Mouse (Mus musculus) kidney, adult 2 months (tissue): ENCODE data around the gene Gpr152.

Experiments used
- CTCF ChIP-seq: fragments of 200-500 bp; conservative IDR thresholded peaks from 2 replicates; pipeline ENCODE4 v1.5.1; 2011; ENCODE audit warnings: low read depth, mild to moderate bottlenecking, control low read depth, low read length, moderate library complexity, mixed read lengths; ENCODE audit not compliant: insufficient read depth, insufficient read length
- POLR2A ChIP-seq: fragments of 200-500 bp; IDR thresholded peaks from one replicate; pipeline ENCODE4 v1.6.1; 2011; ENCODE audit warnings: low read depth, low read length, control low read depth

DNA sequence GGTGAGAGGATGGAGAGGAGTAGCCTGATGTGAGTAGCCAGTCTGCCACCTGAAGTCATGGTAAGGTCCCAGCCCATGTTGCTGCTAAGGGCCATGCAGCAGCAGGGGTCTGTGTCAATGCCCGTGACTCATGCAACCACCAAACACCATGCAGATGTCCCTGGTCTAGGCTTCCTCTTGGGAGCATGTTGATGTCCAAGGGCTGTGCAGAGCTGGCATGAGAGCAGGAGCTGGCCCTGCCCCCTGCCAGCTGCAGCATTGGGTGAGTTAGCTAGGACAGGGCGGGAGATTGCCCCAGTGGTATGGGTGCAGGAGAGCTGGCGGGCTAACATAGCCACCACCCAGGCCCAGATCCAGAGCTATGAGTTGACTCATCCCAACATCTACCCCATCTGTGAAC, 49.1 kb upstream of the Gpr152 start:
- TF ChIP-seq CTCF, result no peak
- TF ChIP-seq POLR2A, result no peak
